Mouse (Mus musculus) ES-E14 (cell line): ENCODE data around the gene Adamtsl4. TPM values are rescaled to one million over a fixed set of nuclear protein-coding genes. Genes with fewer than 3 reads are reported as not detected.

ENCODE experiments used
- DNase-seq: peaks from one replicate; pipeline ENCODE4 v3.0.0-alpha.2; 2013; ENCODE audit warnings: low read depth, low spot score
- H3K27ac ChIP-seq: 2 replicates; pipeline ENCODE4 v1.5.1; 2012; ENCODE audit warnings: low read depth, mild to moderate bottlenecking, low read length, moderate library complexity, mixed read lengths; ENCODE audit not compliant: poor library complexity, insufficient read depth, severe bottlenecking
- H3K36me3 ChIP-seq: 2 replicates; pipeline ENCODE4 v1.6.1; 2012; ENCODE audit warnings: mild to moderate bottlenecking, low read length, moderate library complexity, mixed read lengths; ENCODE audit not compliant: control insufficient read depth, poor library complexity, insufficient read depth, severe bottlenecking
- H3K4me1 ChIP-seq, 2 experiments: fragments of 150-350 bp in 1 of 2; sonication (generic) in 1 of 2; 2 replicates each; pipeline ENCODE4 v1.6.1; 2012; ENCODE audit warnings: low read length in 2 of 2, mild to moderate bottlenecking in 1 of 2, mixed read lengths in 1 of 2; ENCODE audit not compliant: control insufficient read depth in 2 of 2, insufficient read depth in 2 of 2, poor library complexity in 1 of 2
- H3K4me3 ChIP-seq, 2 experiments: fragments of 150-350 bp in 1 of 2; sonication (generic) in 1 of 2; 2 replicates each; pipeline ENCODE4 v1.5.1; 2012; ENCODE audit warnings: low read length in 2 of 2, low read depth in 1 of 2, mild to moderate bottlenecking in 1 of 2, mixed read lengths in 1 of 2; ENCODE audit not compliant: insufficient read depth in 1 of 2, poor library complexity in 1 of 2, severe bottlenecking in 1 of 2
- H3K9ac ChIP-seq: 2 replicates; pipeline ENCODE4 v1.6.1; 2012; ENCODE audit warnings: low read depth, mild to moderate bottlenecking, low read length, mixed read lengths; ENCODE audit not compliant: poor library complexity, insufficient read depth, severe bottlenecking
- H3K9me3 ChIP-seq: fragments of 150-350 bp; sonication (generic); 2 replicates; pipeline ENCODE4 v1.6.1; 2012; ENCODE audit warnings: low read depth, mild to moderate bottlenecking, low read length; ENCODE audit not compliant: control insufficient read depth, insufficient read depth
- CHD2 ChIP-seq: IDR thresholded peaks from 2 replicates; pipeline ENCODE4 v1.6.1; 2014; ENCODE audit warnings: mild to moderate bottlenecking, low read depth, low read length, inconsistent platforms
- HCFC1 ChIP-seq: IDR thresholded peaks from 2 replicates; pipeline ENCODE4 v1.6.1; 2012; ENCODE audit warnings: low read length, inconsistent platforms, borderline replicate concordance; ENCODE audit not compliant: insufficient read depth
- MAFK ChIP-seq: IDR thresholded peaks from 2 replicates; pipeline ENCODE4 v1.6.1; 2014; ENCODE audit warnings: mild to moderate bottlenecking, low read depth, low read length, inconsistent platforms; ENCODE audit not compliant: insufficient read depth
- ZC3H11A ChIP-seq: IDR thresholded peaks from 2 replicates; pipeline ENCODE4 v1.6.1; 2012; ENCODE audit warnings: low read depth, mild to moderate bottlenecking, inconsistent platforms, low read length, borderline replicate concordance
- ZNF384 ChIP-seq: IDR thresholded peaks from 2 replicates; pipeline ENCODE4 v1.6.1; 2012; ENCODE audit warnings: low read depth, low read length, inconsistent platforms
- in situ Hi-C, 2 experiments: fragments of 600-800 bp; cut with MboI; formaldehyde crosslinking; loops; one replicate each; pipeline ENCODE4 v1.15.1; 2025; ENCODE audit warnings: low sequenced_read_pairs in 2 of 2, inconsistent platforms in 1 of 2; ENCODE audit not compliant: unreplicated experiment in 2 of 2
- total RNA-seq: library from RNA; depleted of rRNA; stranded (reverse); fragments of 300-350 nt; gene quantifications from 2 replicates; pipeline ENCODE4 v1.2.3, GENCODE M21; 2012

Adamtsl4 gene
- total RNA-seq, 1 experiment: 1.9 TPM

- peaks cover 0 to 2% of the 10 kb centered on the region in 2 experiments; a peak in 1 of 4 replicates for H3K4me1 ChIP-seq
- no peaks in the 10 kb centered on the region for H3K36me3 ChIP-seq
- H3K9ac ChIP-seq: no peak overlapping the region
- H3K27ac ChIP-seq: no peak overlapping the region
- no peak overlapping the region for H3K4me3 ChIP-seq
- in situ Hi-C loops: no loop called here
- H3K9me3 ChIP-seq: no peaks in the 10 kb centered on the region
- TF ChIP-seq MAFK: no peak
- no peak for TF ChIP-seq ZNF384
- TF ChIP-seq ZC3H11A: no peak
- TF ChIP-seq CHD2: no peak
- TF ChIP-seq HCFC1: no peak
- DNase-seq: no peak
These were observed 22.2 kb upstream of the Adamtsl4 start for GRCm38 (mm10) chr3:95709967-95710366.

GRCm38 (mm10) chr3:95709044-95709443 lies 21.3 kb upstream of the Adamtsl4 start:
- Histone ChIP-seq H3K4me1 (peaks cover 0 to 2% of the 10 kb centered on the region in 2 experiments; a peak in 1 of 4 replicates), H3K36me3 (no peaks in the 10 kb centered on the region), H3K9me3 (no peaks in the 10 kb centered on the region), H3K9ac (no peak overlapping the region), H3K27ac (no peak overlapping the region), H3K4me3 (no peak overlapping the region)
- TF ChIP-seq MAFK (no peak), ZNF384 (no peak), HCFC1 (no peak), ZC3H11A (no peak), CHD2 (no peak)
- no peak for DNase-seq
- in situ Hi-C loops: no loop called here

GRCm38 (mm10) chr3:95707497-95707896 lies 19.8 kb upstream of the Adamtsl4 start:
- H3K4me1 ChIP-seq: peaks cover 0 to 6% of the 10 kb centered on the region in 2 experiments; a peak in 1 of 4 replicates
- in situ Hi-C loops: no loop called here
- H3K9me3 ChIP-seq: no peaks in the 10 kb centered on the region
- no peak for DNase-seq
- no peaks in the 10 kb centered on the region for H3K36me3 ChIP-seq
- H3K4me3 ChIP-seq: no peak overlapping the region
- H3K9ac ChIP-seq: no peak overlapping the region
- TF ChIP-seq MAFK: no peak
- TF ChIP-seq CHD2: no peak
- no peak for TF ChIP-seq ZNF384
- TF ChIP-seq ZC3H11A: no peak
- no peak for TF ChIP-seq HCFC1
- H3K27ac ChIP-seq: no peak overlapping the region

- Histone ChIP-seq H3K36me3 (no peaks in the 10 kb centered on the region), H3K27ac (no peak overlapping the region), H3K9me3 (no peaks in the 10 kb centered on the region), H3K4me3 (no peak overlapping the region), H3K4me1 (peaks cover 2 to 8% of the 10 kb centered on the region in 2 experiments; a peak in 2 of 4 replicates), H3K9ac (no peak overlapping the region)
- TF ChIP-seq ZC3H11A: no peak
- no peak for TF ChIP-seq HCFC1
- TF ChIP-seq MAFK: no peak
- no peak for TF ChIP-seq ZNF384
- no peak for TF ChIP-seq CHD2
- no peak for DNase-seq
- in situ Hi-C loops: no loop called here
These were observed 18.6 kb upstream of the Adamtsl4 start for GRCm38 (mm10) chr3:95706273-95706672.

- Histone ChIP-seq H3K27ac (no peak overlapping the region), H3K4me1 (peaks cover 5 to 21% of the 10 kb centered on the region in 2 experiments; a peak in 3 of 4 replicates), H3K9me3 (no peaks in the 10 kb centered on the region), H3K36me3 (no peaks in the 10 kb centered on the region), H3K9ac (no peak overlapping the region), H3K4me3 (no peak overlapping the region)
- in situ Hi-C loops: no loop called here
- DNase-seq: no peak
- TF ChIP-seq ZC3H11A (no peak), HCFC1 (no peak), MAFK (no peak), ZNF384 (no peak), CHD2 (no peak)
These were observed 16.9 kb upstream of the Adamtsl4 start for GRCm38 (mm10) chr3:95704612-95705011.
